Mouse (Mus musculus): ENCODE measurements at regions not wholly inside any gene's neighbourhood (a gene's known extent, or its start where the extent isn't known, plus 50 kb on each side); places are given as distances from the start of the nearest gene placed in this dataset.

DNA sequence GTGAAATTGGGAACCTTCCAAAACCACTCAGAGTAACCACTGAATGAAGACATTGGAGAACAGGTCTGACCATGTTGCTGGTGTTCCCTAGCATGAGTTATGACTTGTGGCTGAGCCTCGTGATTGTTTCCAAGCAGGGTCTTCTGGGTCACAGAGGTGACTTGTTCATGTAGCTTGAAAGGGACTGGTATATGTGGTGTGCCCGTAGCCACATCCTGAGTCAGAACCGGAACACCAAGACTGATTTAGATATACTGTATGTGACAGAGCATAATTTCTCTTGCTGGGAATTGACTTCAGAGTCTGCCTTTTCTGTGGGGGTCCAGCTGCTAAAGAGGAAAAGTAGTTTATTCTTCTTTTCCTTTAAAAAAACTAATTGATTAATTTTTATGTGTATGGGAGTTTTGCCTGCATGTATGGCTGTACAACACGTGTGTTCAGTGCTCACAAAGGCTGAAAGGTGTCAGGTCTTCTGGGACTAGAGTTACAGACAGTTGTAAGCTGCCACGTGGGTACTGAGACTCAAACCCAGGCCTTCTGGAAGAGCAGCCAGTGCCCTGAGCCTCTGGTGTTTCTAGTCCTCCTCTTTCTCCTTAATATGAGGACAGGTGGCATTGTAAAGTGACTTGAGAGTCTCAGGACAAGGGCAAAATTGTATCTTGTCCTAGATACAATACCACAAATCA lies 139.3 kb upstream of the Spdye4c start:
- H3K4me2 ChIP-seq (ENCODE audit: low read depth), result no peak overlapping the region
- H3K9ac ChIP-seq (replicated peaks), result no peak overlapping the region
- WGBS (ENCODE audit: insufficient replicate concordance), result 32% methylated on average over 5 of the region's 5 CpGs
- H3K27ac ChIP-seq, result no peak overlapping the region
- H3K27me3 ChIP-seq (ENCODE audit: control insufficient read depth, insufficient read depth, low read length), result no peaks in the 10 kb centered on the region
- H3K4me1 ChIP-seq (replicated peaks; ENCODE audit: control insufficient read depth in 2 of 2, insufficient read depth in 2 of 2, low read length in 1 of 2), result no peaks in the 10 kb centered on the region
- H3K4me3 ChIP-seq (ENCODE audit: insufficient read depth in 1 of 2, low read depth in 2 of 2, low read length in 2 of 2), result no peak overlapping the region
- no peak for DNase-seq (ENCODE audit: low read depth in 3 of 3, low spot score in 3 of 3)
- no peak for TF ChIP-seq EP300 (IDR thresholded peaks at IDR 0.05; ENCODE audit: low read depth)
- TF ChIP-seq CTCF (IDR thresholded peaks at IDR 0.05; ENCODE audit: low read depth), result no peak
- no peaks in the 10 kb centered on the region for H3K36me3 ChIP-seq (replicated peaks; ENCODE audit: control insufficient read depth, insufficient read depth, low read depth)
- no peak for ATAC-seq (ENCODE audit: insufficient read depth)
- H3K9me3 ChIP-seq (ENCODE audit: control insufficient read depth, low read length), result no peaks in the 10 kb centered on the region

DNA sequence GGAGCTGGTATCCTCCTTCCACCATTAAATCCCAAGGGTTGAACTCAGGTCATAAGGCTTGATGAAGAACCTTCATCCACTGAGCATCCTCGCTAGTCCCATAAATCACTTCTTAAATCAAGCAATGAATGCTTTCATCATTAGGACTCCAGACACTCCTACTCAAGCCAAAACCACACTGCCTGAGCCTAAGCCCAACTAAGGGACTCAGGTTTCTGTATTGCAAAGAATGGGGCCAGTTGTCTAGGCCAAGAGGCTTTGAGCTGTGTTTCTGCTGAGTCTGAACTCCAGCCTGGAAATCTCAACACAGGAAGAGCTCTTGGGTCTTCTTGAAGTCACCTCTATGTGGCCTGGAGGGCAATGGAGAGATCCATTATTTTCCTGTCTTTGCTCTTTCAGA lies 138.4 kb upstream of the Spdye4c start:
- Histone ChIP-seq H3K4me3 (ENCODE audit: insufficient read depth in 1 of 2, low read depth in 2 of 2, low read length in 2 of 2) (no peak overlapping the region), H3K4me2 (ENCODE audit: low read depth) (no peak overlapping the region), H3K9me3 (ENCODE audit: control insufficient read depth, low read length) (no peaks in the 10 kb centered on the region), H3K27me3 (ENCODE audit: control insufficient read depth, insufficient read depth, low read length) (no peaks in the 10 kb centered on the region), H3K4me1 (replicated peaks; ENCODE audit: control insufficient read depth in 2 of 2, insufficient read depth in 2 of 2, low read length in 1 of 2) (no peaks in the 10 kb centered on the region), H3K9ac (replicated peaks) (no peak overlapping the region), H3K36me3 (replicated peaks; ENCODE audit: control insufficient read depth, insufficient read depth, low read depth) (no peaks in the 10 kb centered on the region), H3K27ac (no peak overlapping the region)
- ATAC-seq (ENCODE audit: insufficient read depth) (no peak), DNase-seq (ENCODE audit: low read depth in 3 of 3, low spot score in 3 of 3) (no peak)
- TF ChIP-seq CTCF (IDR thresholded peaks at IDR 0.05; ENCODE audit: low read depth), result no peak
- no peak for TF ChIP-seq EP300 (IDR thresholded peaks at IDR 0.05; ENCODE audit: low read depth)
- 54% methylated on average over 1 of the region's 1 CpGs for WGBS (ENCODE audit: insufficient replicate concordance)

DNA sequence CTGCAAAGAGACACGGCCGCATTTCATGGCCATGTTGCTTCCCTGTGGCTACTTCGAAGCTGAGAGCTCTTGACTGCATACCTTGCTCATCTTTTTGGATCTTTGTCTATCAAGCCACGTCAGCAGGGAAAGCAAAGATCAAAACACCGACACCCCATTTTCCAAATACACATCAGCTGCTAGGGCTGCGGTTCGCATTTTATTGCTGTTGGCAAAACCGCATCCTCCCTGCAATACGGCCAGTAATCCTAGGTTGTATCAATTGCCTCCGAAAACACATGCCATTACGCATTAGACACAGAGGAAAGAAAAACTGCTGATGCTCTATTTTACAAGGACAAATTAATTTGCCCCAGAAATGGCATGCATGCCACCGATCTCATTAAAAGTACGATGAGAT lies 136.5 kb upstream of the Spdye4c start:
- no peak overlapping the region for H3K4me2 ChIP-seq (ENCODE audit: low read depth)
- no peak overlapping the region for H3K9ac ChIP-seq (replicated peaks)
- no peaks in the 10 kb centered on the region for H3K9me3 ChIP-seq (ENCODE audit: control insufficient read depth, low read length)
- no peak for ATAC-seq (ENCODE audit: insufficient read depth)
- no peak for DNase-seq (ENCODE audit: low read depth in 3 of 3, low spot score in 3 of 3)
- H3K4me3 ChIP-seq (ENCODE audit: insufficient read depth in 1 of 2, low read depth in 2 of 2, low read length in 2 of 2), result no peak overlapping the region
- no peak overlapping the region for H3K27ac ChIP-seq
- 70% methylated on average over 13 of the region's 13 CpGs for WGBS (ENCODE audit: insufficient replicate concordance)
- no peaks in the 10 kb centered on the region for H3K27me3 ChIP-seq (ENCODE audit: control insufficient read depth, insufficient read depth, low read length)
- H3K36me3 ChIP-seq (replicated peaks; ENCODE audit: control insufficient read depth, insufficient read depth, low read depth), result no peaks in the 10 kb centered on the region
- TF ChIP-seq EP300 (IDR thresholded peaks at IDR 0.05; ENCODE audit: low read depth), result no peak
- TF ChIP-seq CTCF (IDR thresholded peaks at IDR 0.05; ENCODE audit: low read depth), result no peak
- H3K4me1 ChIP-seq (replicated peaks; ENCODE audit: control insufficient read depth in 2 of 2, insufficient read depth in 2 of 2, low read length in 1 of 2), result no peaks in the 10 kb centered on the region

DNA sequence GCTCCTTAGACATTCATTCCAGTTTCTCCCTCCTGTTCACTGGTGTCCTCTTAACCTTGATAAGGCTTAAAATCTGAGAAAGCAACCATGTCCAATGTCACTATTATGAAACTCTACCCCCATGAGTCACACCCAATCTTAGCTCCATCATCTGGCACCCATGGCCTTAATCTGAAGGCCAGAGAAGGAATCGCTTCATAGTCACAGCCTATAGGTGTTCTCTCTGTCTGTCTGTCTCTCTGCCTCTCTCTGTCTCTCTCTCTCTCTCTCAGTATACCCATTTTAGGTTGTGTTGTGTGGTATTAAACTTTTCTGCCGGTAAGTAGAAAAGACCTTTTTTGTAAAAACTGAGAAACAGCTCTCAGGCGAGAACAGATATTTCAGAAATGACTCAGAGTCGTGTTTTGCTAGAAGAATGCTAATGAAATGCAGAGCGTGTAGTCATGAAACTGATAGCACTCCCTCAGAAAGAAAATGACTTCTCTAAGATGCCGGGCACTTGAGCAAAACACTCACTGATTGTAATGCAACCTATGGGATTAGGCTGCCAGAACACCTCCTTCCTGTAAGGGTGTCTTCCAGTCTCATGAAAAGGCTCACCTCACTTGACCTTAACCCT lies 133.3 kb upstream of the Spdye4c start:
- ATAC-seq (ENCODE audit: insufficient read depth), result no peak
- no peak for TF ChIP-seq EP300 (IDR thresholded peaks at IDR 0.05; ENCODE audit: low read depth)
- no peak for TF ChIP-seq CTCF (IDR thresholded peaks at IDR 0.05; ENCODE audit: low read depth)
- no peak overlapping the region for H3K4me3 ChIP-seq (ENCODE audit: insufficient read depth in 1 of 2, low read depth in 2 of 2, low read length in 2 of 2)
- H3K36me3 ChIP-seq (replicated peaks; ENCODE audit: control insufficient read depth, insufficient read depth, low read depth), result no peaks in the 10 kb centered on the region
- H3K27ac ChIP-seq, result no peak overlapping the region
- H3K4me1 ChIP-seq (replicated peaks; ENCODE audit: control insufficient read depth in 2 of 2, insufficient read depth in 2 of 2, low read length in 1 of 2), result no peaks in the 10 kb centered on the region
- H3K9me3 ChIP-seq (ENCODE audit: control insufficient read depth, low read length), result no peaks in the 10 kb centered on the region
- no peak for DNase-seq (ENCODE audit: low read depth in 3 of 3, low spot score in 3 of 3)
- H3K4me2 ChIP-seq (ENCODE audit: low read depth), result no peak overlapping the region
- H3K9ac ChIP-seq (replicated peaks), result no peak overlapping the region
- H3K27me3 ChIP-seq (ENCODE audit: control insufficient read depth, insufficient read depth, low read length), result no peaks in the 10 kb centered on the region
- 62% methylated on average over 6 of the region's 6 CpGs for WGBS (ENCODE audit: insufficient replicate concordance)

DNA sequence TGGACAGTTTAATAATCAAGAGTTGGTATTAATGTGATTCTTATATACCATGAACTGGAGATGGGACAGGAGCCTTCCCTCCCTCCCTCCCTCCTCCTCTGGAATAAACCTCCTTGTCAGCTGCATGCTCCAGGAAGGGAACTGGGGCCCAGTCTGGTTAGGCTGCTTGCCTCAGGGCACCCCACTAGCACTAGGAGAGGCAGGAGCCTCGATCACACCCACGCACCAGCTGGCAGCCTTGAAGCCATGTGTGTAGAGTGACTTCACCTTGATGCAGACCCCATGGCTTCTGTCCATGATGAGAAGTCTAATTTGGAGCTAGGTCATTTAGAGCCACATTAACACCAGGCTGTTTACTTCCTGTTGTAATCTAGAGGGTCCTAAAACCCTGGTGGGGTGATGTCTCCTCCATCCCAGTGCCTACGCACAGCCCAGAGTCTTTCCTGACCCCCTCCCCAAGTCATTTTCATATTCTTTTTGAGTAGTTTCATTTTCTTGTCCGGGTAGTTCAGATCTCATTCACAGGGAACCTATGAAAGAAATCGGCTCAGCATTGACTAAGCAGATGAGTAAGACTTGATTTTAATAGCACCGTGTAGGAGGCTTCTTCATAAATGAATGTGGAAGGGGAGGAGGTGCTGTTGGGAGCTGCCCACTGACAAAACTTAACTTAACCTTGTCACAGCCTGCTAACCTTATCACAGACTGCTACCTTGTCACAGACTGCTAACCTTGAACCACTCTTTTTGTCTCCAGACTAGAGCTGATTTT lies 125.6 kb upstream of the Spdye4c start:
- no peak for ATAC-seq (ENCODE audit: insufficient read depth)
- Histone ChIP-seq H3K4me1 (replicated peaks; ENCODE audit: control insufficient read depth in 2 of 2, insufficient read depth in 2 of 2, low read length in 1 of 2) (no peaks in the 10 kb centered on the region; a peak in 1 of 4 replicates), H3K27me3 (ENCODE audit: control insufficient read depth, insufficient read depth, low read length) (no peaks in the 10 kb centered on the region), H3K4me3 (ENCODE audit: insufficient read depth in 1 of 2, low read depth in 2 of 2, low read length in 2 of 2) (no peak overlapping the region), H3K9ac (replicated peaks) (no peak overlapping the region), H3K27ac (no peak overlapping the region), H3K4me2 (ENCODE audit: low read depth) (no peak overlapping the region), H3K36me3 (replicated peaks; ENCODE audit: control insufficient read depth, insufficient read depth, low read depth) (no peaks in the 10 kb centered on the region), H3K9me3 (ENCODE audit: control insufficient read depth, low read length) (no peaks in the 10 kb centered on the region)
- TF ChIP-seq EP300 (IDR thresholded peaks at IDR 0.05; ENCODE audit: low read depth) (no peak), CTCF (IDR thresholded peaks at IDR 0.05; ENCODE audit: low read depth) (no peak)
- WGBS (ENCODE audit: insufficient replicate concordance), result 64% methylated on average over 6 of the region's 6 CpGs
- DNase-seq (ENCODE audit: low read depth in 3 of 3, low spot score in 3 of 3), result no peak

All from liver, embryonic 14.5 days (tissue).